Mouse (Mus musculus) liver, embryonic 12.5 days (tissue): ENCODE data around the gene Sec31b. TPM values are rescaled to one million over a fixed set of nuclear protein-coding genes. Genes with fewer than 3 reads are reported as not detected.

ENCODE experiments used
- polyA plus RNA-seq: library from polyadenylated mRNA; unstranded; fragments of >200 nt; fragmentation: Nextera tagmentation; extraction: Ambion mirVana; gene quantifications from 2 replicates; pipeline ENCODE4 v1.2.1, GENCODE M21; 2016

The Sec31b gene
- polyA plus RNA-seq, 1 experiment from 2014 or later: 0.38 TPM

Other genes with a start within 250 kb of the Sec31b start
- 0.04 TPM in 1 of 2 replicates, not detected in the other for gene Scd4, start 212.8 kb downstream of the Sec31b start, polyA plus RNA-seq
- 8.1 and 10.1 TPM in 2 replicates for gene Scd1, start 138.0 kb downstream of the Sec31b start, polyA plus RNA-seq
- not detected in 2 replicates for gene Wnt8b, start 52.4 kb downstream of the Sec31b start, polyA plus RNA-seq
- not detected in 2 replicates for gene Gm20538, start 7.0 kb upstream of the Sec31b start, polyA plus RNA-seq
- gene Ndufb8, start 9.6 kb upstream of the Sec31b start, polyA plus RNA-seq: 381 and 395 TPM in 2 replicates
- 18.0 and 18.3 TPM in 2 replicates for gene Hif1an, start 17.0 kb upstream of the Sec31b start, polyA plus RNA-seq
- not detected in 2 replicates for gene Pax2, start 210.2 kb upstream of the Sec31b start, polyA plus RNA-seq